Mouse (Mus musculus): ENCODE results near the gene Cdca4. TPM values are rescaled to one million over a fixed set of nuclear protein-coding genes. Genes with fewer than 3 reads are reported as not detected.

Gene Cdca4
- total and polyA plus RNA-seq, 3 experiments, result 78.0 to 128 (median 78.0) TPM

DNA sequence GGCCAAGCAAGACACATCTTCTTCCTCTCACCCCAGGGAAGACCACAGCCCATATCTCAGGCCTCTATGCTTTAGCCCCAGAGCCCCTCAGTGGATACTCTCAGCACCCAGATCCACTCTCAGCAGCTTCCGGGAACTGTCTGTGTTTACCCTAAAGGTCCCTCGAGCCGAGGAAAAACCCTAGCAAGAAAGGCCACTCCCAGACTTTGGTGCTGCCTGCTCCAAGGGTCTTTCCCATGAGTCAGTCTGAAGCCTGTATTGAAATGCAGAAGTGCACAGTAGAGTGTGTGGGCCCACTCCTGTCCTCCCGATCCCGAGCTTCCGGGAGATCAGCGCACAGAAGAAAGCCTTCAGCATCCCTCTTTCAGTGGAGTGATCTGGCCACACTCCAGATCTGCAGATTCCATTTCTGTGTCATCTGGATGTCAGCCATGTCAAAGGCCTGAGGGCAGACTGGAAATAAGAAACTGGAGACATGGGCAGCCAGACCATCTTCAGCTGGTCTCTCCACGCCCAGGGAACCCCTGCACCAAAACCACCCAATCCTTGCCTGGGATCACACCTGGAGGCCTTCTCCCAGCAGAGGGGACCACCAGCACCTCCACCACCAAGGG is 37.4 kb upstream of the Cdca4 start:
- no peaks in the 10 kb centered on the region for H3K27me3 ChIP-seq (replicated peaks)
- dilution Hi-C loops (cut with MboI; ENCODE audit: extremely low pct_ligation_motif_present, extremely low pct_unique_long_range_greater_than_20kb, low sequenced_read_pairs), result no loop called here
- peak overlapping the region; percentile 100 for H3K27ac ChIP-seq (ENCODE audit: insufficient read depth, low read depth)
- peaks cover 2% of the 10 kb centered on the region for H3K79me2 ChIP-seq (replicated peaks; ENCODE audit: control insufficient read depth, extremely low read depth, insufficient read depth, poor library complexity, severe bottlenecking)
- in situ Hi-C loops (cut with MboI; ENCODE audit: low pct_ligation_motif_present, low pct_unique_long_range_greater_than_20kb, low sequenced_read_pairs), result no loop called here
- H3K9me3 ChIP-seq (replicated peaks; ENCODE audit: low read length), result no peaks in the 10 kb centered on the region
- H3K9ac ChIP-seq (ENCODE audit: insufficient read depth, low read depth), result peak overlapping the region; percentile 51
- H3K4me3 ChIP-seq (replicated peaks in 1 of 3; ENCODE audit: low read depth in 2 of 3, low read length in 2 of 3, poor library complexity in 1 of 3), result peak overlapping the region in 2 of 3 experiments; percentile 52 to 60
- TF ChIP-seq MAFK (IDR thresholded peaks at IDR 0.05; ENCODE audit: insufficient replicate concordance, low read length) (no peak), CTCF (conservative IDR thresholded peaks at IDR 0.05 in 1 of 2, IDR thresholded peaks at IDR 0.05 in 1 of 2; ENCODE audit: low read depth in 2 of 2, low read length in 2 of 2) (no peak), BHLHE40 (IDR thresholded peaks at IDR 0.05; ENCODE audit: low read depth, low read length) (no peak), POLR2AphosphoS2 (IDR thresholded peaks at IDR 0.05; ENCODE audit: low read depth, low read length) (no peak), IRF4 (IDR thresholded peaks at IDR 0.05; ENCODE audit: low read depth, low read length) (peak; percentile 51), MXI1 (IDR thresholded peaks at IDR 0.05; ENCODE audit: low read depth, low read length) (no peak), TBP (conservative IDR thresholded peaks at IDR 0.05; ENCODE audit: low read depth, low read length) (0 out of 2 replicates have a peak, but pooled peaks have one; percentile 27), SMC3 (IDR thresholded peaks at IDR 0.05; ENCODE audit: low read depth, low read length) (no peak), KAT2A (IDR thresholded peaks at IDR 0.05; ENCODE audit: insufficient replicate concordance, low read length) (0 out of 2 replicates have a peak, but pooled peaks have one; percentile 32), ELF1 (IDR thresholded peaks at IDR 0.05; ENCODE audit: low read depth, low read length) (peak; percentile 85), UBTF (IDR thresholded peaks at IDR 0.05; ENCODE audit: low read depth, low read length) (0 out of 2 replicates have a peak, but pooled peaks have one; percentile 10), JUN (IDR thresholded peaks at IDR 0.05; ENCODE audit: insufficient read depth, low read depth, low read length) (no peak), E2F4 (IDR thresholded peaks at IDR 0.05; ENCODE audit: insufficient replicate concordance, low read depth, low read length) (no peak), ETS1 (conservative IDR thresholded peaks at IDR 0.05; ENCODE audit: low read depth, low read length) (peak; percentile 71), TCF12 (IDR thresholded peaks at IDR 0.05; ENCODE audit: low read depth, low read length) (0 out of 2 replicates have a peak, but pooled peaks have one; percentile 19), ZC3H11A (IDR thresholded peaks at IDR 0.05; ENCODE audit: low read depth, low read length) (no peak), MYC (IDR thresholded peaks at IDR 0.05; ENCODE audit: low read depth, low read length) (no peak), GABPA (IDR thresholded peaks at IDR 0.05; ENCODE audit: insufficient replicate concordance, low read depth, low read length) (no peak), MEF2A (IDR thresholded peaks at IDR 0.05; ENCODE audit: borderline replicate concordance, low read depth, low read length) (peak; percentile 55), USF2 (conservative IDR thresholded peaks at IDR 0.05; ENCODE audit: low read depth, low read length) (no peak), RAD21 (IDR thresholded peaks at IDR 0.05; ENCODE audit: low read depth, low read length) (no peak), JUND (conservative IDR thresholded peaks at IDR 0.05; ENCODE audit: low read depth, low read length) (no peak), POLR2A (IDR thresholded peaks at IDR 0.05; ENCODE audit: low read depth, low read length) (peak; percentile 32; the same call in 1 of the 2 replicates), ZNF384 (IDR thresholded peaks at IDR 0.05; ENCODE audit: low read depth, low read length) (no peak), NRF1 (IDR thresholded peaks at IDR 0.05; ENCODE audit: low read depth, low read length) (0 out of 2 replicates have a peak, but pooled peaks have one; percentile 27), MAX (IDR thresholded peaks at IDR 0.05; ENCODE audit: low read length) (peak; percentile 33), ZKSCAN1 (IDR thresholded peaks at IDR 0.05; ENCODE audit: borderline replicate concordance, low read depth, low read length) (peak; percentile 80; the same call in 1 of the 2 replicates), USF1 (IDR thresholded peaks at IDR 0.05; ENCODE audit: low read depth, low read length) (no peak), HCFC1 (IDR thresholded peaks at IDR 0.05; ENCODE audit: low read depth, low read length) (no peak), MAZ (IDR thresholded peaks at IDR 0.05; ENCODE audit: low read depth, low read length) (peak; percentile 11; the same call in 1 of the 2 replicates), CHD1 (IDR thresholded peaks at IDR 0.05; ENCODE audit: low read depth, low read length) (no peak; the same call in 1 of the 2 replicates), RCOR1 (conservative IDR thresholded peaks at IDR 0.05; ENCODE audit: low read depth, low read length) (no peak; the same call in 1 of the 2 replicates), SIN3A (IDR thresholded peaks at IDR 0.05; ENCODE audit: low read length) (0 out of 2 replicates have a peak, but pooled peaks have one; percentile 16), ZMIZ1 (IDR thresholded peaks at IDR 0.05; ENCODE audit: low read depth, low read length) (no peak), EP300 (IDR thresholded peaks at IDR 0.05; ENCODE audit: low read length) (peak; percentile 58; the same call in 1 of the 2 replicates), NELFE (IDR thresholded peaks at IDR 0.05; ENCODE audit: low read depth, low read length) (peak; percentile 50; the same call in 1 of the 2 replicates), CHD2 (IDR thresholded peaks at IDR 0.05; ENCODE audit: low read length) (no peak), PAX5 (IDR thresholded peaks at IDR 0.05; ENCODE audit: low read length) (no peak)
- H3K4me1 ChIP-seq (ENCODE audit: control insufficient read depth in 1 of 2, insufficient read depth in 2 of 2), result peaks cover 56 to 80% of the 10 kb centered on the region in 2 experiments
- H3K36me3 ChIP-seq (replicated peaks in 1 of 2; ENCODE audit: control insufficient read depth in 1 of 2, insufficient read depth in 1 of 2, low read length in 1 of 2), result peaks cover 3 to 22% of the 10 kb centered on the region in 2 experiments
- DNase-seq (ENCODE audit: extremely low read depth), result peak; percentile 76
- H3K4me2 ChIP-seq (ENCODE audit: insufficient read depth, low read depth, poor library complexity, severe bottlenecking), result peak overlapping the region; percentile 73
